Mouse (Mus musculus) erythroblast, embryonic 14.5 days (primary cell): Measurements from ENCODE around the gene Prcd.

Source experiments
- GATA1 ChIP-seq: IDR thresholded peaks from 2 replicates; pipeline ENCODE4 v1.6.1; 2012; ENCODE audit warnings: low read length, inconsistent platforms, mixed read lengths
- TAL1 ChIP-seq: IDR thresholded peaks from 3 replicates; pipeline ENCODE4 v1.6.1; 2012; ENCODE audit warnings: low read length, inconsistent platforms, mixed read lengths

DNA sequence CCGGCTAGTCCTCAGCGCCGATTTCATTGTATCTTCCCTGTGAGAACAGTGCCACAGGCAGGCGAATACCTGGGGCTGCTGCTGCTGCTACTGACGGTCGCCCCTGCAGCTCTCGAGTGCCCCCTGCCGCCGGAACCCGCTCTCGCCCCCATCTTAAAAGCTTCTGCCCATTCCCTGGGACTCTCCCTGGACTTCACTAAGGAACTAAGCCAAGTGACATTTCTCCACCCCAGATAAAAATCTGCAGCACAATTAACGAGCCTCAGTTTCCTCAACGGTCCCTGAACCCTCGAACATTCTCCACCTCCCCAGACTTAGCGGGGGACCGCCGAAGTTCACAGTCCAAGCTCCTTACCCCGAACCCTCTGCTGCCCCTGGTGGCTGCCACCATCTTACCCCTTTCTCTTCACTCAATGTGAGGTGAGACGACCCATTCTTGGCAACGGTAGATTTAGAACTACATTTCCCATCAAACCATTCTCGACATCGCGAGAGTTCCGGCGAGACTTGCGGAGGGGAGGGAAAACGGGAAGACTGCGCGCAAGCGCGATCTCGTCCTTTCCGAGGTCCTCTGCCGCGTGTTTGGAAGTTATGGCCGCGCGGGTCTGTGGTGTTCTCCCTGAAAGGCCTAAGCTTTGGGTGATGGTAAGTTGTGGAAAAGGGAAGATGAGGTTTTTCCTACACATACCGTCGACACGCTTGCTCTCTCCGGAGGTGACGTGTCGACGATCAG lies 17.9 kb downstream of the Prcd start:
- TF ChIP-seq TAL1 (no peak), GATA1 (no peak)
